Mouse (Mus musculus) midbrain, embryonic 10.5 days (tissue): ENCODE results near the gene Casp7. TPM values are rescaled to one million over a fixed set of nuclear protein-coding genes. Genes with fewer than 3 reads are reported as not detected.

Experiments
- DNase-seq: peaks from one replicate; pipeline ENCODE4 v3.0.0-alpha.2; 2017; ENCODE audit warnings: low spot score
- H3K27ac ChIP-seq: fragments of 300-500 bp; sonication (generic); replicated peaks from 2 replicates; pipeline ENCODE4 v1.5.1; 2016; ENCODE audit warnings: mild to moderate bottlenecking
- H3K27me3 ChIP-seq: fragments of 300-500 bp; sonication (generic); 2 replicates; pipeline ENCODE4 v1.6.1; 2016; ENCODE audit warnings: low read depth, mild to moderate bottlenecking; ENCODE audit not compliant: poor library complexity, severe bottlenecking
- H3K36me3 ChIP-seq: fragments of 300-500 bp; sonication (generic); 2 replicates; pipeline ENCODE4 v1.6.1; 2016; ENCODE audit warnings: mild to moderate bottlenecking, moderate library complexity
- H3K4me1 ChIP-seq: fragments of 300-500 bp; sonication (generic); 2 replicates; pipeline ENCODE4 v1.6.1; 2016
- H3K4me3 ChIP-seq: fragments of 300-500 bp; sonication (generic); 2 replicates; pipeline ENCODE4 v1.5.1; 2016; ENCODE audit warnings: mild to moderate bottlenecking, moderate library complexity
- H3K9me3 ChIP-seq: fragments of 300-500 bp; sonication (generic); replicated peaks from 2 replicates; pipeline ENCODE4 v1.6.1; 2016; ENCODE audit warnings: mild to moderate bottlenecking
- WGBS: fragments of 180-500 bp; shearing (Covaris S2); methylation state at CpG from one replicate; pipeline ENCODE4 v1.1.7; 2016; 5-methylcytosine and 5-hydroxymethylcytosine counted together
- polyA plus RNA-seq: library from polyadenylated mRNA; unstranded; fragments of >200 nt; fragmentation: Nextera tagmentation; extraction: Ambion mirVana; gene quantifications from 2 replicates; pipeline ENCODE4 v1.2.1, GENCODE M21; 2016

Casp7 gene
- polyA plus RNA-seq, 1 experiment from 2014 or later, result 14.7 TPM

GRCm38 (mm10) chr19:56489601-56490000 lies 92.7 kb downstream of the Casp7 start:
- H3K36me3 ChIP-seq, result no peaks in the 10 kb centered on the region
- no peak overlapping the region for H3K27ac ChIP-seq
- no peak overlapping the region for H3K4me3 ChIP-seq
- H3K9me3 ChIP-seq, result no peaks in the 10 kb centered on the region
- WGBS, result 88% methylated on average over 6 of the region's 6 CpGs
- H3K4me1 ChIP-seq, result peaks cover 18% of the 10 kb centered on the region
- H3K27me3 ChIP-seq, result no peaks in the 10 kb centered on the region
- no peak for DNase-seq

Other genes with a start within 250 kb of the Casp7 start
- gene Habp2, start 110.0 kb upstream of the Casp7 start, polyA plus RNA-seq, result 0.06 TPM in 1 of 2 replicates, not detected in the other
- 0.06 and 0.24 TPM in 2 replicates for gene Nrap, start 7.1 kb upstream of the Casp7 start, polyA plus RNA-seq
- gene Plekhs1, start 64.5 kb downstream of the Casp7 start, polyA plus RNA-seq, result 0.16 TPM in 1 of 2 replicates, not detected in the other
- 16.5 and 17.8 TPM in 2 replicates for gene Dclre1a, start 151.1 kb downstream of the Casp7 start, polyA plus RNA-seq
- gene Nhlrc2, start 151.1 kb downstream of the Casp7 start, polyA plus RNA-seq, result 13.5 and 14.4 TPM in 2 replicates